Mouse (Mus musculus) cerebellum, postnatal 25 days (tissue): ENCODE data around the gene Lsamp.
"Not testable (repeated sequence)": the region's sequence is repeated elsewhere in the genome, so short reads cannot be mapped to it uniquely, and the experiment has no call there.

Experiments used
- DNase-seq, 2 experiments: peaks; one replicate each; pipeline ENCODE4 v3.0.0; 2021; ENCODE audit warnings: mixed read lengths in 2 of 2

Gene Lsamp

DNA sequence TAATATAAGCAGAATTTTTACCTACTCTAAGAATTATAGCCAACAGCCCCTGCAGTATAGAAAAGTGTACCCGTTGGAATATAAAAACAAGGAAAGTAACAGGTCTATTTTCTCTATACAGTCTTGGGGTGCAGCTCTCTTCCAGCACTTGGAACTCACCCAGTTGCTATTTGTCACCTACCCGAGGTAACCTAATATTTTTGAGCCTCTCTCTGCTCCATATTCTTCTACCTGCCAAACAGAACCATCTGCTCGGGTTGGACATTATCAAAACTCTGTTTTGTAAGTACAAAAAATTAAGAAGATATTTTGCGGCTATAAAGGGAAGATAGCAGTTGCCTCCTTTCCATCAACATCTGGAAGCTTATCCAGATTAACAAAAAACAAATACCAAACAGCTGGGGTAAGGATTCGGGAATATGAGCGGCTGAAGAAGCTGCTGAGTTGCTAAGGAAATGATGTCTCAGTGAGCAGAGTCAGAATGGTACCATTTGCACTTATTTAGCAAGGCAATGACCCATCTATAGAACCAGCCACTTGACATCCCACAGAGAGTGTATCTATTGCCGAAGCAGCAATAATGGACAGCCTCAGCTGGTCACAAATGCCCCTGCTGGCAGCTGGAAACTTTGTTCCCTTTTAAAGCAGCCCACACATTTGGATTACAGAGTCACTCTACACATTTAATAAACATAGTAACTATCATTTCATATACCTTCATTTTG is 1957.6 kb downstream of the Lsamp start:
- peak; percentile 62 to 77 for DNase-seq

GRCm38 (mm10) chr16:41957811-41958210 is 1973.7 kb downstream of the Lsamp start:
- peak in 1 of 2 experiments; percentile 53 for DNase-seq

GRCm38 (mm10) chr16:41965636-41966035 is 1981.5 kb downstream of the Lsamp start:
- DNase-seq, result no peak

- no peak for DNase-seq
Measured at GRCm38 (mm10) chr16:41969215-41969614, 1985.1 kb downstream of the Lsamp start.

DNA sequence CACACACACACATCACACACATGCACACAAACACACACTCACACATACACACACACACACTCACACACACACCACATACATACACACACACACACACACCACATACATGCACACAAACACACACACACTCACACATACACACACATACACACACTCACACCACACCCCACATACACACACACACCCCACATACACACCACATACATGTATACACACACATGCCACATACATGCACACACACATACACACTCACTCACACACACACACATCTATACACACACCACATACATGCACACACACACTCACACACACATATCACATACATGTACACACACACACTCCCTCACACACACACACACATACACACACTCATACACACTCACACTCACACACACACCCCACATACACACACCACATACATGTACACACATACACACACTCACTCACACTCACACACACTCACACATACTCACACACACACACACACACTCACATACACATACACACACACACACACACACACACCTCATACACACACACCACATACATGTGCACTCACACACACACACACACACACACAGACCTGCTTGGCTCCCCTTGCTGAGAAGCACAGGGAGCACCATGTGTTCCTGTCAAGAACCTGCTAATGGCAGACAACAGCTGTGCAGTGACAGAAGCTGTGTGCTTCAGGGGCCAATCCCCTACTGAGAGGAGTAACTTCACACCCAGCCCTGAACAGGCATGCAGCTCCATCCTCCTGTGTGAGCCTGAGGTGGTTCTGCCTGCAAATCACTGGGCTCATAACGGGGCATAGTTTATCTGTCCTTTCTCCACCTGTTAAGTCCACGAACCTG is 1990.9 kb downstream of the Lsamp start:
- peak in 1 of 2 experiments; percentile 17 for DNase-seq

DNA sequence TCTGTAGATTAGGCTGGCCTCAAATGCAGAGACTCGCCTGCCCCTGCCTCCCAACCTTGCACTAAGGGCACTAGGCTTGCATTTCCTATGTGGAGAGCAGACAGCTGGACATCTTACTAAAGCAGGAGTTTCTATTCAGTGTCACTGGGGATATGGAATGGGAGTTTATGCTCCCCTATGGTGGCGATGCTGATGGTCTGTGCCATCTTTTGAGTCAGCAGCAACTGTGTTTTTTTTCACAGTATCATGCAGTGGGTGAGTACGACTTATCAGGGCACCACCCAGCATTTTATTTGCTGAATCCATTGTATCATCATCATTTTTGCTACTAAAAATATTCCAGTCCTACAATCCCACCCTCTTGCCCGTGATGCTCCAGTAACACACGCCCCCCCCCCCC is 1992.7 kb downstream of the Lsamp start:
- no peak for DNase-seq

GRCm38 (mm10) chr16:41996956-41997355 is 2012.8 kb downstream of the Lsamp start:
- no peak for DNase-seq

GRCm38 (mm10) chr16:42002925-42003324 is 2018.8 kb downstream of the Lsamp start:
- DNase-seq, result no peak

DNA sequence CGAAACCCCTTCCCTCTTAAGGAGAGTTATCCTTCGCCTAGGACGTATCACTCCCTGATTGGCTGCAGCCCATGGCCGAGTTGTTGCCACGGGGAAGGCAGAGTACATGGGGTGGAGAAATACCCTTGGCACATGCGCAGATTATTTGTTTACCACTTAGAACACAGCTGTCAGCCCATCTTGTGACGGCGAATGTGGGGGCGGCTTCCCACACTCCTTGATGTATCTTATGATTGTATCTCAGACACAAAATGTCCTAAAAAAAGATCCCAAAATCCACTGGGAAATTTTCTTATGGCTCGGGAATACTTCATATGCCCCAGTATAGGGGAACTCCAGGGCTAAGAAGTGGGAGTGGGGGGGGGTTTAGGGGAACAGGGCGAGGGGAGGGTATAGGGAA is 2019.3 kb downstream of the Lsamp start:
- DNase-seq, result not testable (repeated sequence)

DNA sequence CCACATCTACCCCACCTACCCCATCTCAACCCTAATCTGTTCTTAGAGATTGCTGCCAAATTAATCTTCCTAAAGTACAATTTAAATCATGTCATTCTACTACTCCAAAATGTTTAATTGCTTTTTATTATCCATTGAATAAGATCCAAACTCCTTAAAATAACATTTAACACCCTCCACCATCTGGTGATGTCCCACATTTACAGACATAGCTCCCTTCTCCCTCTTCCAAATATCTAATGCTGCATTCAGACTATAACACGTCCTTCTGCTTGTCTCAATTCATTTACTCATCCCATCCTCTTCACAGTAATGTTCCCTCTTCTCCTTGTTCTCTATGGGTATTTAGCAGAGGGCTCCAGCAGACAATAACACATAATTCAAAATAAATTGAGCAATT is 2020.0 kb downstream of the Lsamp start:
- no peak for DNase-seq

GRCm38 (mm10) chr16:42014937-42015336 is 2030.8 kb downstream of the Lsamp start:
- DNase-seq, result peak; percentile 45 to 49

GRCm38 (mm10) chr16:42015443-42015842 is 2031.3 kb downstream of the Lsamp start:
- DNase-seq, result peak; percentile 41 to 44

DNA sequence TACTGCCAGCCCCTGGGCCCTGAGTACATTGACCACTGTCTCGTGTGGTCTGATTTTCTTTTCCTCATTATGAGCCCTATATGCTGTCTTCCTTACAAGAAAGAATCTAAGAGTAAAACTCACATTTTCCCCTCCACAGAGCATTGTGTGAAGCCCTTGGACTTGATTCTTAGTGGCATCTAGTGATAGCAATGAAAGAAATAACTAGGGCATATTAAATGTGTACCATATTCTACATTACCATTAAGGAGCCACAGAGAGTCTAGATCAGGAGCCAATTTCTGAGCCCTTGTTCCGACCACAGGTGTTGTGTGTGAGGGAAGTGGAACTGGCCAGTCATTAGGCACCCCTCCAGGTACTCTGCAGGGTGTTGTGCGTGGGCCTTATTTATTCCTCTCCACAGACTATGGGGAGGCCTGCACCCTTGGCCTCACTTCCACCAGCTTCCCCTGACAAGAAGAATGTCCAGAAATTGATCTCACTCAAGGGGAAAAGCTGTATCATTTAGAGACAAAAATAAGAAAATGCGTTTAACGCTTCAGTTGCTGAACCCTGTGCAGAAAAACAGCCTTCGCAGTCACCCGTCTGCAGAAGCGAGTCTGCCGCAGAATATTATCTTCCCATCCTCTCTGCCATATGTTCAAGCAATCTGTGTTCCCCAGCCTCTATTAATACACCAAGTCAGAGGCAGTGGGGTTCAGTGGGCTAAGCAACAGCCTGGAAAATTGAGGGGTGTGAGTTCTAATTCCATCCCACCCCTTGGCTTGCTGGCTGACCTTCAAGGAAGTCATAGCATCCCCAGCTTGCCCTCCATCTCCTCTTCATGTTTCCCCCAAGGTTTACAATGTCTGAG is 2032.9 kb downstream of the Lsamp start:
- DNase-seq, result peak; percentile 97

GRCm38 (mm10) chr16:42022566-42022965 is 2038.4 kb downstream of the Lsamp start:
- no peak for DNase-seq

DNA sequence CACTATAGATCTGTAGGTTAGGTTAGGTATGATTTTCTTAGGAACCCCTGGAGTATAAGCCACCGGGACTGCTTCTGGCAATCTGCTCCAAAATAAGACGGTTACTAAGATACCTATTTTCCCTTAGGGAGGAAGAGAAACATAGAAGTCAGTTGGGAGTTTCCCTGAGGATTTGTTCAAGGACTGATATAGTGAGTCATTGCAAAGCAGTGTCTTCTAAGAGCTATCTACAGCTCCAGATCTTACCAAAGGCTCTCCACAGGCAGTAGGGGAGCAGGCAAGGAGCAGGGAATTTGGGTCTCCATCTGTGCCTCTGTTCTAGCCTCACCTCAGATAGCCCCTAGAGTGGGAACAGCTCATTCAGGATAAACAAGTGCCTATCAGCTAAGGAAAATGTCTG is 2047.9 kb downstream of the Lsamp start:
- no peak for DNase-seq

- DNase-seq, result no peak
Measured at GRCm38 (mm10) chr16:42033449-42033848, 2049.3 kb downstream of the Lsamp start.

- peak; percentile 38 to 40 for DNase-seq
Measured at GRCm38 (mm10) chr16:42048138-42048537, 2064.0 kb downstream of the Lsamp start.

DNA sequence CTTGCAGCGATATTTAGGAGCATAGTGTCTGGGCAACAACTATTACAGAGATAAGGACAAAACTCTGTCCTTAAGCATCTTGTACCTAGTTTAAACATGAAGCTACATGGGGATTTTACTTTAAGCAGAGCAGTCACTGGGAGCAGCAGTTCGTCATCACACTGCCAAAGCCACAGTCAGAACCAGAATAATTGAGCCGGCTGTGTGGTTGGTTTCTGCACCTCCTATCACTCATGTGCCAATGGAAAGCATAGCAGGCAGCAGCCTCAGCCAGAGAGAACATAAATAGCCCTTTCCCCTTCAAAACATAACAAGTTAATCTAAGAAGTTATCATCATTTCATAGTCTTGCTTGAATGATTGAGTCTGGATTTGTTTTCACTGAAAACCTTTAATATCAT is 2075.8 kb downstream of the Lsamp start:
- DNase-seq, result peak; percentile 34 to 52

DNA sequence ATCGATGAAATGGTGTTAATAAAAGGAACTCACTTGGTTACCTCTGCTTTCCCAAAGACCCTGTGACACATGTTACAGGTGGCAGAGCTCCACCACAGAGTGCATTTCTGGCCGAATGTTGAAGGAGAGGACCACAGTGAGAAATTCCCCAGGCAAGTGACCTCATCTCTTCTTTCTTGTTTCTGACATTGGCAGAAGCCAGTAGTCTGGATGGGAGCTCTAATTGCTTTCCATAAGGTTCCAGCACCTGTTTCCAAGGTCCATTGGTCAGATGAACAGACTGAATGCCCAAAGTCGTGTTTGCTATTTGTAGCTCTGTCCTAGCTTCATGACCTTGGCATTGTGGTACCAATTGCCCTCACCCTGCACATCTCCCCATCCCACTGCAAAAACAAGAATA is 2090.2 kb downstream of the Lsamp start:
- DNase-seq, result peak; percentile 38 to 40

DNA sequence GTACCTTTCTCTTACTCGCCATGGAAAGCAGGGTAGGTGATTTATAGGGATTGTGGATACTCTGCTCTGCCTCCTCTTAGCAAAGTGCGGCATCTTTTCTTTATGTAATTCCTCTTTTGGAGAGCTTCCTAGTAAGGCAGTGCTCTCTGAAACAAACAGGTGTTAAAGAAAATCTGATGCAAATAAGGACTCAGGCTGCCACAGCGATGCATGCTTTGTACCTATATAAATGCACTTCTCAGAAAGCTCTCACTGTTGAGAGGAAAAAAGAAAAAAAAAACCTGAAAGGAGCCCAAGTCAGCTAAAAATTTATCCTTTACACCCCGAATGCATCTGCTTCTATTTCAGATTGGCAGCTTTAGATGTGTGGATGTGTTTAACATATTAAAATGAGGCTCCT is 2095.4 kb downstream of the Lsamp start:
- no peak for DNase-seq

DNA sequence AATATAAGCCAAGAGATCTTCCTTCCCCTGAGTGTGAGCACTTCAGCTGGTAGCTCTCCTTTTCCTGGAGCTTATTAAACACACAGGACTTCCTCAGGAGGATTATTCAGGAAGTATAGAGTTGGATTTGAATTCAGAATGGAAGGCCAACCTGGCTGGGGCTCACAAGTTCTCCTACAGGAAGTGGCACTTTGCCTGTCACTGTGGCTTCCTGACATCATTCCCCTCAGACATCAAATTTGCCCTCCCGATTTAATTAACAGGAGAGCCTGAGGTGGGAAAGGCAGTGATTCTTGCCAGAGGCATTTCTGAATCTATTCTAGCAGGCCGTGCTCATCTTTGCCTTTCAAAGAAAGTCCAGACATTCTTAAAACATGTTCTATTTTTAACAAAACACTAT is 2097.4 kb downstream of the Lsamp start:
- DNase-seq, result peak; percentile 40 to 50

- DNase-seq, result no peak
Measured at GRCm38 (mm10) chr16:42097510-42097909, 2113.3 kb downstream of the Lsamp start.

GRCm38 (mm10) chr16:42102186-42102585 is 2118.0 kb downstream of the Lsamp start:
- DNase-seq, result no peak
